Mouse (Mus musculus) erythroblast, adult 5-6 weeks (primary cell): ENCODE results near the gene Trmt112. TPM values are rescaled to one million over a fixed set of nuclear protein-coding genes. Genes with fewer than 3 reads are reported as not detected.

Experiments
- ATAC-seq: replicated peaks from 2 replicates; pipeline ENCODE4 v1.8.0; 2016; ENCODE audit warnings: moderate number of reproducible peaks, mild to moderate bottlenecking, moderate TSS enrichment, inconsistent platforms; ENCODE audit not compliant: poor library complexity, low FRiP score, severe bottlenecking
- total RNA-seq, 2 experiments: library from RNA; stranded (forward) in 1 of 2; stranded (reverse) in 1 of 2; fragments of 150-400 nt in 1 of 2; fragments of 200-764, 138-1000 nt in 1 of 2; gene quantifications; 2 replicates each; pipeline versions ENCODE4 v1.2.3 to v1.2.4; 2015 to 2017; ENCODE audit warnings: low replicate concordance in 2 of 2

The Trmt112 gene
- total RNA-seq, 2 experiments from 2014 or later = 46.7 to 49.4 TPM

DNA sequence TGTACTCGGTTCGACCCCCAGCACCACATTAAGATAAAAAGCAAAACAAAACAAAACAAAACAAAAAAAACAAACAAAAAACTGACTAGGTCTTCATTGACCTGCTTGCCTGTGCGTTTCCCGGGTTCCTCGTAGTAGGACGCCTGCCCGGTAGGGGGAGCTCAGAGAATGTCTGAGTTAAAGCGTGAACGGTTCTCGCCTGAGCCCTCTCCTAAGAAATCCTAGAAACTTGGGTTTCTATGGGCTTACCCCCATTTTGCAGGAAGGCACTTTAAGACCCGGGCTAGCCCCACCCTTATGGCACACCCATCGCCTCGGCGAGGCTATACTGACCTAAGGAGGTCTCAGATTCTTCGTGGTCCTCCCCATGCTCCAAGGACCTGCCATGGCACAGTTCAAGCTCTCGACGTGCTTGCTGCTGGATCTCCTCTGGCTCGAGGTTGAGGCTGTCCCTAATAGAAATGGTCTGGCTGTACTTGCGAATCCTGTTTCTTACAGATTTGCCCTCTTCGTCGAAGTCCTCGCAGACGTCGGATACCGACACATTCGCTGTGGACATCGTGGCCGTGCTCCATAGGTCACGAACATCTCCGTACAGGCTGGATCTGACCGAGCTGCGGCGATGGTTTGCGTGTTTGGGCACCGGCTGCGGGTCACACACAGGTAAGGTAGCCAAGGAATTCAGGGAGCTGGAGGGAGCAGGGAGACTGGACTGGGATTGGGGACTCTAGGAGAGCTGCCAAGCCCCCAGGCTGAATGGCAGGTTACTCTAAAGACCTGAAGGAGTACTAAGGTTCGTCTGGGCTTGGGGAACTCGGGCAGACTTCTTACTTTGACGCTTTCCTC is 15.2 kb downstream of the Trmt112 start:
- ATAC-seq = no peak

DNA sequence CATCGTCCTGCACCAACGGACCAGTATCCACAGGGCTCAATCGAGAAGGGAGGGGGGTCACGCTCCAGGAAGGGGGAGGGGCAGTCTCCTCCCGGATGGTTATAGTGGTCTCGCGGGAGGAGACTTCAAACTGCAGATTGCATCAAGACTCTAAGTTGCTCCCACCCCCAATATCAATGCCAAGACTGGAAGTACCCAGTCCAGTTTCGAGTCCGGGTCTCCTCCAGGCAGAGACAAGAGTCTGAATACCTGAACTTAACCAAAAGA is 15.7 kb downstream of the Trmt112 start, which contains the start of gene Catsperz:
TSS of gene Catsperz (minus strand) at position 74 of the 267 bp plus-strand sequence.
- ATAC-seq = no peak

DNA sequence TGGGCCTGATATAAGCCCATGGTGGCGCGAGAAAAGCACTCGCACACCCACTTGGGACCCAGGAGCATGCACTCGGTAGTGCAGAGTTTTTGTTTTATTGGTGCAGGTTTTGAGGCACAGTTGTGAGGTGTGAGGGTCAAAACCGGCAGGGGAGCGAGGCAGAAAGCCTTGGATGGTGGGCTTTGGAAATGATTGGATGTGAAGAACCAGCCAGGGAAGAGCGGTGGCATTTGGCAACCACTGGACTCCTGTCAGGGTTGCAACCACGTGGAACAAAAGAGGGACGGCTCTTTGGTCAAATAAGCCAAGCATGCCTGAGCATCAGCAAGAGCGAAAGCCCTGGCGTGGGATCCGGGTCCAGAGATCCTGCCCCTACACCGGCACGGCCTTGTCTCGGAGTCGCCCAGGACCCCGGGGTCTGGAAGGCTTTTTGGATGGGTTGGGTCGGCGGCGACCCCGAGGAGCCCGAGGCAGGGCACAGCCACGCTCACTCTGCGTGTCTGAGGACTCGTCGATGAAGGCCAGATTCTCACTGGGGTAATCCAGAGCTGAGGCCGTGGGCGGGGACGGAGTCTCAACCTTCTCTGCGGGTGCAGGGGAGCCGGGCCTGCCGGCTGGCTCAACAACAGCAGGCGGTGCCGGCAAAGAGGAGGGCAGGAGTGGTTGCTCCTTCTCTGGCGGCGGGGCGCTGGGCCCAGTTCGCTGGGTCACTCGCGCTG is 16.3 kb downstream of the Trmt112 start:
- ATAC-seq = no peak

DNA sequence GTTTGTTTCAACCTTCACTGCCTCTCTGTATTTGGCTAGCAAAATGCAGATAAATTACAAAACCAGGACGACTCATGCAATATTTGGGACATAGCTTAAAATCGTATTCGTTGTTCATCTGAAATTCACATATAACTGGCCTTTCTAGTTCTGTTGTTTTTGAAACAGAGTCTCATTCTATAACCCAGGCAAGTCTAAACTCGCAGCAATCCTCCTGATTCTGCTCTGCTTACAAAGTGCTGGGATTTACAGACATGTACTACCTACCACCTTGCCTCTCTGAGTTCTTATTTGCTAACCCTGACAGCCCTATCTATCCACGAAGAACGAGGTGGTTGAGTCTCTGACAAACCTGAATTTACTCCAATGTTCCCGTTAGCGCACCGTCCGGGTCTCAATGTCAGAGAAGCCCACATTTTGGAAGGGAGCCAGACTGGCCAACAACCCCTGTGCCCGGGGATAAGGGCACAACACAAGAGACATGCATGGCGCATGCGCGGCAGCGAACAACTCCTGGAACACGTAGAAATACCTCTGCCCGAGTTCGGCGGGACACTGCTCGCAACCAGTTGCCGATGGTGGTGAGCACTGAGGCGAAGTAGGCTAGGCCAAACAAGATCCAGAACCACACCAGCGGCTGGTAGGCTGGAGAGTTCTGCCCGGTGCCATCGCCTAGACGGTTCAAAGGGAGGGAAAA is 17.2 kb downstream of the Trmt112 start:
- no peak for ATAC-seq

- no peak for ATAC-seq
Observed at GRCm38 (mm10) chr19:6928080-6928479, 18.6 kb downstream of the Trmt112 start.

GRCm38 (mm10) chr19:6931002-6931401 is 21.5 kb downstream of the Trmt112 start:
- ATAC-seq = no peak

DNA sequence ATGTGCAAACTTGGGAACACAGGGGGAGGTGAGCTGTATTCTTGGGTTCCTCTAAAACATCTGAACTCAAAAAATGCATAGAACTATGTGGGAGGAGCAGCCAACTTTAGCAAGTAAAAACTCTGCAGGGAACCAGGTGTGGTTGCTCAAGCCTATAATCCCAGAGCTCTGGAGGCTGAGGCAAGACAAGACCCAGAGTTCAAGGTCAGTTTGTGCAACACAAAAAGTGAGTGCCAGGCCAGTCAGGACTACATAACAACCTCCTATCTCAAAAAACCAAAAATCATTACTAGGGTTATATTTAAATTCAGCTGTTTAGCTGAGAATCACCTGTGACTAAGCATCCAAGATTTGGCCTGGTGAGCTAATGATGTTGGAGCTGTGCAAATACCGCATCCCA is 22.5 kb downstream of the Trmt112 start:
- ATAC-seq = no peak

- ATAC-seq = no peak
Observed at GRCm38 (mm10) chr19:6933102-6933435, 23.6 kb downstream of the Trmt112 start.

- no peak for ATAC-seq
Observed at GRCm38 (mm10) chr19:6933436-6934194, 24.1 kb downstream of the Trmt112 start.

- ATAC-seq = no peak
Observed at GRCm38 (mm10) chr19:6934195-6934977, 24.9 kb downstream of the Trmt112 start, which contains the start of gene Kcnk4. TSS of gene Kcnk4 (minus strand) at chr19:6934515.

- 0 out of 2 replicates have a peak, but pooled peaks have one; percentile 34 for ATAC-seq
Observed at GRCm38 (mm10) chr19:6936299-6936698, 26.8 kb downstream of the Trmt112 start.

DNA sequence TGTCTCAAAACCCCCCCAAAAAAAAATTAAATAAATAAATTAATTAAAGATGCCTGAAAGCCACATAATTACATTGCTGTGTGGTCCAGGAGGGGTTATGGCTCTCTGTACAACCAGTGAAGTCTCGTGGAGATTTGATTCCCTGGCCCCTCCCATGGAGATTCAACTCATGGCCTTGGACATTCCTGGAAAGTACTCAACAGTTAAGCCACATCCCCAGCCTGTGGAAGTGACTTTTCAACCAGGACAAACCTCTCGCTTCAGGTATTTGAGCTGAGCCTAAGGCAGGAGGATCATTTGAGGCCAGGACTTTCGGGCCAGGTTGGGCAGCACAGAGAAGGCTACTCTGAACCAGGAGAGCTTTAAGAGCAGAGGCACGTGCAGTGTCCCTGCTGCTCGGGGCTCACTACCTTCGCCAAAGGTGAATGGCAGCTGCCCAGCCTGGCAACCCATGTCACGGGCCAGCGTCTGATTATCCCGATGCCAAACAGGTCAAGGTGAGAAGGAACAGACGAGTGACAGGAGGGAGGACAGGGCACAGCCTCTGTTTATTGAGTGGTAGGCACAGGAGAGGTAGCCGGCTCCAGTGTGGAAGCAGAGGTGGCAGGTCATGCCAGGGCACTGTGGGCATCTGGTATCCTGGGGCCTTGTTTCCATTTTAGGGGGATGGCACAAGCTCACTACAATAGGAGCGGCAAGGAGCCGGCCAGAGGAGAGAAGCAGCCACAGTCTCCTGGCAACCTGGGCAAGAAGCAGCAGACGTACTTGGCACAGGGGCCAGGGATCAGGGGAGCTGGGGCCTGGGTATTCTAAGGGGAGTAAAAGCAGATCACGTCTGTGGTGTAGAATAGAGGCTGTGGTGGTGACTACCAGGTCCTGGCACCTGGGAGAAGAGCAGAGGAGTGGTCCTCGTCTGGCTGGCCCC is 28.3 kb downstream of the Trmt112 start:
- ATAC-seq = no peak

DNA sequence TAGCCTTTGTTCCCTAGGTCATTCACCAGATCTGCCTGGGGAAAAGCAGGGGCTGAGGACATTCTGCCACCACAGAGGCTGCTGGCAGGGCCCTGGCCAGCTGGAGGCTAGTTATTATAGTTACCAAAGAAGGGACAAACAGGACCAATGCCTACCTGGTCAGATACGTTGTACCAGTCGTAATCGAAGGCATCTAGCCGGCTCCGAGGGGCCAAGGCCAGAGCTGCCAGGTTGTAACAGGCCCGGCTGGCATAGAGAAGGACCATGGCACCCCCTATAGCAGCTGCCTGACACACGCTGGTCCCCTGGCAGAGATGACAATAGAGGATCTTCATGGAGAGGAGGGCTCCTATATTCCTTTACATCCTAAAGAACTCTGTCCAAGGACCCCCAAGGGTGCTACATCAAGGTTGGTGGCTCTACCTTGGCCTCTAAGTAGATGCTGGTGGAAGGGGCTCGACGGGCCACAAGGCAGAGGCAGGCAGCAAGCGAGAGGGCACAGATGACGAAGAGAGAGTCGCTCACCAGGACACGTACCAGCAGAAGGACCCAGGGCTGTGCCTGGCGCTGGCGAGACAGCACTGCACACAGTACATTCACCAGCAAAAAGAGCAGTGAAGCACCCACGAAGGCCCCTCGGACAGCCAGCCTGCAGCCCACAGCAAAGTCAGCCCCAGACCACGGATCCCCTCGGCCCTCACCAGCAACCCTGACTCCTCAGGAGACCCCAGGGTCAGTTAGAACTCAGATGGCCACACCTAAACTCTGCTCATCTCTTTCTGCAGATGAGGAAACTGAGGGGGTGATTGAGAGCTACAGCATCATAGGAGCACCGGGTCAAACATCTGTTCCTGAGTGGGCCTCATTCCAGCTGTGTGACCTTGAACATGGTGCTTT is 29.9 kb downstream of the Trmt112 start:
- ATAC-seq = no peak

GRCm38 (mm10) chr19:6940396-6941351 is 31.2 kb downstream of the Trmt112 start:
- ATAC-seq = no peak

DNA sequence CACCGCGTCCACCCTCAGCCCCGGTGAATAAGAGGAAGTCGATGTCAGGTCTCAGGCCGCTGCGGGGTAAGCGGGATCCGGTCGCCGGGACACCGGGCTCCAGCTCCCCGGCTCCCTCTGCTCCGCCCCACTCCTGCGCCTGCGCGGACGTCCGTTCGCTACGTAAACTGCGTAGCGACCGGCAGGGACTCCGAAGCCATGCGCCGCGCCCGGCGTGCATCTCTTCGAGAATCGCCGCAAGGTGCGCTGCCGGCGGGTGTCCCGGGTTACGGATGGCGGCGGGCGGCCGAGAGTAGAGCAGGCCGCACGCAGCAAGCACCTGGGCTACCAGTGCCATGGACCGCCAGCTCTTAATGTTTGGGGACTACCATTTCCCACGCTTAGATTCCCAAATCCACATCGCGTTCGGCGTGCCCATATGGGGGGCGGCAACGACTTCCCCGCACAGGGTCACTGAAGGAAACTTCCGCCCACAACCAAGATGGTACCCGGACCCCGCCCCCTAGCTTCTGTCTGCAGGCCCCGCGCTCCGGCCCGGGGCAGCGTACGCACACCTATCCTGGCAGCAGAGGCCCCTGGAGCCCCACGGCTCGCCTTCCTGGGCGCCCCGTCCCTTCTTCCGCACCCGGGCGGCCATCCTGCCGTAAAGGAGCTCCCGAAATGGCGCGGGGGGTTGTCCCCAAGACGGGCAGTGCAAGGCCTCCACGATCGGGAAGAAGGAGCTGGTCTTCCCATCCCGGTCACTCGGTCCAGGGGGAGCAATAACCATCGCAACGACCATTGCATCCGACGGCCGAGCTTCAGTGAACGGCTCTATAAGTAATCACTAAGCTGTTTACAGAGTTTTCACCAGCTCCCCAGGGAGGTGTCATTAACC is 32.1 kb downstream of the Trmt112 start, which contains the start of gene Bad:
TSS of gene Bad (plus strand) at position 490 of the 877 bp plus-strand sequence.
- ATAC-seq = peak; percentile 73
